ENCODE assay signal across 7 mouse cellular contexts in genomic region chr2:134527419-134528114, GRCm38 (mm10). TPM values are rescaled to one million over a fixed set of nuclear protein-coding genes. Genes with fewer than 3 reads are reported as not detected.
DNase-seq lines count a peak whose midpoint lies in the region; ATAC-seq and TF ChIP-seq lines count a peak whose summit lies in the region.

No protein-coding gene starts in this region.

- 77% methylated on average over 11 of the region's 11 CpGs for WGBS in midbrain, embryonic 14.5 days
- 79% methylated on average over 11 of the region's 11 CpGs for WGBS in midbrain, embryonic 13.5 days
- 25% methylated on average over 11 of the region's 11 CpGs for WGBS in kidney, postnatal 0 days
- WGBS in stomach, embryonic 15.5 days: 45% methylated on average over 11 of the region's 11 CpGs

- peak; percentile 40; the same call in 1 of the 2 replicates for ATAC-seq in midbrain, embryonic 14.5 days (ENCODE audit: low FRiP score, low TSS enrichment)
- no peak for ATAC-seq in midbrain, embryonic 13.5 days
- ATAC-seq in kidney, postnatal 0 days (replicated peaks; ENCODE audit: low FRiP score, low read depth): no peak; the same call in 1 of the 2 replicates
- no peak for ATAC-seq in stomach, embryonic 15.5 days (ENCODE audit: insufficient read depth, low FRiP score, low read depth)

- TF ChIP-seq CTCF in kidney, postnatal 0 days (IDR thresholded peaks at IDR 0.05; ENCODE audit: low read depth): no peak

- H3K27ac ChIP-seq in midbrain, embryonic 14.5 days (replicated peaks; ENCODE audit: low read depth, low read length): no peak overlapping the region
- H3K27ac ChIP-seq in midbrain, embryonic 13.5 days: no peak overlapping the region
- no peak overlapping the region for H3K27ac ChIP-seq in kidney, postnatal 0 days
- H3K27ac ChIP-seq in stomach, embryonic 15.5 days: no peak overlapping the region

- DNase-seq in midbrain, embryonic 14.5 days: no peak
- DNase-seq in heart, adult 8-10 months (ENCODE audit: low spot score): peak; percentile 6
- DNase-seq in kidney, postnatal 0 days (ENCODE audit: low spot score): peak; percentile 68
- DNase-seq in testis, postnatal 14 days (ENCODE audit: low spot score): no peak
- no peak for DNase-seq in urinary bladder, adult 2 months (ENCODE audit: low spot score)

- H3K4me2 ChIP-seq in midbrain, embryonic 14.5 days (ENCODE audit: low read length): no peak overlapping the region
- no peak overlapping the region for H3K4me2 ChIP-seq in midbrain, embryonic 13.5 days (replicated peaks)
- peak overlapping the region; percentile 42 for H3K4me2 ChIP-seq in kidney, postnatal 0 days (ENCODE audit: low read length)
- H3K4me2 ChIP-seq in stomach, embryonic 15.5 days: peak overlapping the region; percentile 29; the same call in 1 of the 2 replicates

- H3K9me3 ChIP-seq in midbrain, embryonic 14.5 days (ENCODE audit: control insufficient read depth, low read length): no peaks in the 10 kb centered on the region
- H3K9me3 ChIP-seq in midbrain, embryonic 13.5 days: no peaks in the 10 kb centered on the region
- no peaks in the 10 kb centered on the region for H3K9me3 ChIP-seq in kidney, postnatal 0 days (replicated peaks; ENCODE audit: low read length)
- no peaks in the 10 kb centered on the region for H3K9me3 ChIP-seq in stomach, embryonic 15.5 days

- no peak overlapping the region for H3K9ac ChIP-seq in midbrain, embryonic 14.5 days (replicated peaks; ENCODE audit: low read length)
- H3K9ac ChIP-seq in midbrain, embryonic 13.5 days (replicated peaks): no peak overlapping the region
- no peak overlapping the region for H3K9ac ChIP-seq in kidney, postnatal 0 days (ENCODE audit: low read depth, low read length)
- no peak overlapping the region for H3K9ac ChIP-seq in stomach, embryonic 15.5 days

- H3K4me1 ChIP-seq in midbrain, embryonic 14.5 days (ENCODE audit: control insufficient read depth, insufficient read depth, low read length): no peaks in the 10 kb centered on the region
- H3K4me1 ChIP-seq in midbrain, embryonic 13.5 days (replicated peaks): no peaks in the 10 kb centered on the region
- no peaks in the 10 kb centered on the region for H3K4me1 ChIP-seq in kidney, postnatal 0 days (replicated peaks; ENCODE audit: insufficient read depth, low read length)
- no peaks in the 10 kb centered on the region for H3K4me1 ChIP-seq in stomach, embryonic 15.5 days

- H3K4me3 ChIP-seq in midbrain, embryonic 14.5 days (replicated peaks; ENCODE audit: low read depth, low read length): no peak overlapping the region
- H3K4me3 ChIP-seq in midbrain, embryonic 13.5 days (replicated peaks): no peak overlapping the region
- no peak overlapping the region for H3K4me3 ChIP-seq in kidney, postnatal 0 days (replicated peaks; ENCODE audit: low read depth, low read length)
- no peak overlapping the region for H3K4me3 ChIP-seq in stomach, embryonic 15.5 days (replicated peaks)

- H3K27me3 ChIP-seq in midbrain, embryonic 14.5 days (ENCODE audit: control insufficient read depth, insufficient read depth, low read length): no peaks in the 10 kb centered on the region
- no peaks in the 10 kb centered on the region for H3K27me3 ChIP-seq in midbrain, embryonic 13.5 days
- no peaks in the 10 kb centered on the region for H3K27me3 ChIP-seq in kidney, postnatal 0 days (ENCODE audit: insufficient read depth, low read length)
- no peaks in the 10 kb centered on the region for H3K27me3 ChIP-seq in stomach, embryonic 15.5 days (replicated peaks)

- H3K36me3 ChIP-seq in midbrain, embryonic 14.5 days (ENCODE audit: control insufficient read depth, insufficient read depth, low read length): no peaks in the 10 kb centered on the region
- no peaks in the 10 kb centered on the region for H3K36me3 ChIP-seq in midbrain, embryonic 13.5 days
- no peaks in the 10 kb centered on the region for H3K36me3 ChIP-seq in kidney, postnatal 0 days (ENCODE audit: insufficient read depth, low read length)
- H3K36me3 ChIP-seq in stomach, embryonic 15.5 days: no peaks in the 10 kb centered on the region

RNA-seq across cellular contexts. Expression of gene Hao1, which starts 26.6 kb away (rescaled TPM):
- polyA plus RNA-seq in midbrain, embryonic 14.5 days (2014; fragmentation: Nextera tagmentation; extraction: Ambion mirVana): 0.11 TPM in 1 of 2 replicates, not detected in the other
- polyA plus RNA-seq in midbrain, embryonic 13.5 days (2015; fragmentation: Nextera tagmentation; extraction: Ambion mirVana): not detected in 2 replicates
- not detected for total RNA-seq in heart, adult 8-10 months (2022)
- polyA plus RNA-seq in kidney, postnatal 0 days (2015; fragmentation: Nextera tagmentation; extraction: Ambion mirVana): 0.09 TPM in 1 of 2 replicates, not detected in the other
- polyA plus RNA-seq in stomach, embryonic 15.5 days (2015; fragmentation: Nextera tagmentation; extraction: Ambion mirVana): 0.12 TPM in 2 replicates
- not detected in 2 replicates for polyA plus RNA-seq in urinary bladder, adult 2 months (2012; rRNA removed)

Comparison
In these comparisons a context has a peak if more than half of its experiments do, and no peak if none do; other contexts are left out.
1. DNase-seq: peak in heart, adult 8-10 months (single experiment) and kidney, postnatal 0 days (single experiment); none in midbrain, embryonic 14.5 days (single experiment), testis, postnatal 14 days (single experiment) and urinary bladder, adult 2 months (single experiment).
2. H3K4me2 ChIP-seq: peak in kidney, postnatal 0 days (single experiment) and stomach, embryonic 15.5 days (single experiment); none in midbrain, embryonic 14.5 days (single experiment) and midbrain, embryonic 13.5 days (single experiment).